Mouse (Mus musculus) cortical plate, adult 2 months (tissue): ENCODE results near the gene Lpin3. TPM values are rescaled to one million over a fixed set of nuclear protein-coding genes. Genes with fewer than 3 reads are reported as not detected.
A peak's percentile ranks its signal among the peaks of the same experiment; 100 is the strongest.

Experiments
- H3K27ac ChIP-seq: fragments of 200-500 bp; 2 replicates; pipeline ENCODE4 v1.5.1; 2012; ENCODE audit warnings: low read length, control low read depth, inconsistent platforms; ENCODE audit not compliant: insufficient read depth
- H3K4me1 ChIP-seq: fragments of 200-500 bp; 2 replicates; pipeline ENCODE4 v1.6.1; 2011; ENCODE audit warnings: low read length; ENCODE audit not compliant: control insufficient read depth, insufficient read depth
- H3K4me3 ChIP-seq: fragments of 200-500 bp; 2 replicates; pipeline ENCODE4 v1.5.1; 2011; ENCODE audit warnings: mild to moderate bottlenecking, low read length, control low read depth; ENCODE audit not compliant: insufficient read depth
- CTCF ChIP-seq: fragments of 200-500 bp; IDR thresholded peaks from 2 replicates; pipeline ENCODE4 v1.5.1; 2011; ENCODE audit warnings: mild to moderate bottlenecking, control low read depth, low read length; ENCODE audit not compliant: insufficient read depth; ENCODE audit errors: extremely low read depth
- POLR2A ChIP-seq: fragments of 200-500 bp; IDR thresholded peaks from 2 replicates; pipeline ENCODE4 v1.6.1; 2011; ENCODE audit warnings: mild to moderate bottlenecking, low read length, control low read depth; ENCODE audit not compliant: insufficient read depth; ENCODE audit errors: extremely low read depth
- polyA plus RNA-seq: library from polyadenylated mRNA; depleted of rRNA; stranded (reverse); fragments of >200 nt; gene quantifications from 2 replicates; pipeline ENCODE4 v1.2.3, GENCODE M21; 2012

Gene Lpin3
- polyA plus RNA-seq, 1 experiment = 1.3 TPM

- Histone ChIP-seq H3K4me1 (no peaks in the 10 kb centered on the region), H3K27ac (no peak overlapping the region), H3K4me3 (no peak overlapping the region)
- TF ChIP-seq CTCF = no peak
- no peak for TF ChIP-seq POLR2A
These were observed 38.4 kb downstream of the Lpin3 start for GRCm38 (mm10) chr2:160918930-160919215.

DNA sequence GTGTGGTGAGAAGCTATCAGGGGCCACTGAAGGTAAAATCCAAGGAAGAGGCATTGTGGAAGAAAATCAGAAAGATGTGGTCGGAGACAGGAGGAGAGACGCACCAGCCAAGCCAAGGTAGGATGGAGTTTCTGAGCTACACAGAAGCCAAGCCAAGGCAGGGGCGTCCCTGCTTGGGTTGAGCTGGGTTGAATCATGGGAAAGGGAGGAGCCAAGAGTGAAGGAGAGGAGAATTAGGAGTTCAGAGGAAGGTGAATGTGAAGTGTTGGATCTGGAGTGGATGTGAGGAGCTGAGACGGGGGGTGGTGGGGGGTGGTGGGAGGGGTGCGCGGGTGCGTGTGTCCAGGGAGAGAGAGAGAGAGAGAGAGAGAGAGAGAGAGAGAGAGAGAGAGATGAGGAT is 40.8 kb downstream of the Lpin3 start:
- Histone ChIP-seq H3K27ac (no peak overlapping the region), H3K4me1 (no peaks in the 10 kb centered on the region), H3K4me3 (no peak overlapping the region)
- TF ChIP-seq CTCF = no peak
- TF ChIP-seq POLR2A = no peak

- H3K4me1 ChIP-seq = no peaks in the 10 kb centered on the region
- no peak overlapping the region for H3K27ac ChIP-seq
- TF ChIP-seq CTCF = no peak
- TF ChIP-seq POLR2A = no peak
- no peak overlapping the region for H3K4me3 ChIP-seq
These were observed 44.7 kb downstream of the Lpin3 start for GRCm38 (mm10) chr2:160925203-160925602.

DNA sequence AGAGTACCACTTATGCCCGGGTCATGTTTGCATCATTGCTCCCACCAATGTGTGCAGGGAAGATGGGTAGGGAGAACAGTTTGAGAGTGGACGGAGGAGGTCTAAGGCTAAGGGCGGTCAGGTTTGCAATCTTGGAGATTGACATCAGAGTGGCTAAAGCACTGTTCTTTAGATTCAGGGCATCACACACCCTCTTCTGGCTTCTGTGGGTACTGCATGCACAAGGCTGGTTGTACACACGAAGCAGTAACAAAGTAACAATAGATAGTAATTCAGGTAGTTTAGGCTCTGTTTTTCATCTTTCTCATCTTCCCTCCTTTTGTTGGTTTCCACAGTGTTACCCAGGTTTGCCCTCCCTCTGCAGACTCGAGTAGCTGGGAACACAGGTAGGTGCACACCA is 50.9 kb downstream of the Lpin3 start:
- Histone ChIP-seq H3K4me1 (no peaks in the 10 kb centered on the region), H3K4me3 (no peak overlapping the region), H3K27ac (no peak overlapping the region)
- TF ChIP-seq POLR2A = no peak
- no peak for TF ChIP-seq CTCF

DNA sequence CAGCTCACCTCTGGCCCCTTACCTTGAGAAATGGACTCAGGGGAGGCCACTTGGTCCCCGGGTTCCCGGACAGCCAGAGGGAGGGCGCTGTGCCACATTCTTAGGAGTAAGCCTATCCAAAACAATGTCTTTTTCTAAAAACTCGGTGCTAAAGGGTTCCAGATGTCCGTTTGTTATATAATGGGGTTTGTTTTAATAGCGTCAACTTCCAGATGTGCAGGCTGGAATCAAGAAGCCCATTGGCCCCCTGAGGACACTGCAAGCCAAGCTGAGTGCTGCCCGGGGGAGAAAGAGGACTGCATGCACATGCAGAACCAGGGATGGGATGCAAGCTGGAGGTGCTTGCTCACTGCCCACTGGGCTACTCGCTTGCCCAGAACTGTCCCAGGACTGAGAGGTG is 51.9 kb downstream of the Lpin3 start:
- H3K27ac ChIP-seq = no peak overlapping the region
- no peak overlapping the region for H3K4me3 ChIP-seq
- TF ChIP-seq POLR2A = no peak
- no peak for TF ChIP-seq CTCF
- no peaks in the 10 kb centered on the region for H3K4me1 ChIP-seq

GRCm38 (mm10) chr2:160932981-160933380 is 52.5 kb downstream of the Lpin3 start:
- H3K27ac ChIP-seq = no peak overlapping the region
- TF ChIP-seq POLR2A (no peak), CTCF (no peak)
- no peak overlapping the region for H3K4me3 ChIP-seq
- no peaks in the 10 kb centered on the region for H3K4me1 ChIP-seq

DNA sequence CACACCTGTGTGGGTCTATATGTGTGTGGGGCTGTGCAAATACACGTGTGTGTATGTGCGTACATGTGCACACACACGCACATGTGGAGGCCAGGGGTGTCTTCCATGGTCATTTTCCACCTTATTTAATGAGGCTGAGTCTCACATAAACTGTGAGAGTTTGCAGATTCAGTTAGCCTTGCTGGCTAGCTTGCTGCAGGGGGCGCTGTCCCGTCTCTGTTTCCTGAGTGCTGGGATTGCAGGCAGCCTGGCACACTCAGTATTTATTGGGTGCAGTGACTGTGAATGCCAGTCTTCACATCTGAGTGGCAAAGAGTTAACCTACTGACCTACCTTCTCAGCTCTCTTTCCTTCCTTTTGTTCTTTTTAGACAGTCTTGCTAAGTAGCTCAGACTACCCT is 53.4 kb downstream of the Lpin3 start:
- H3K4me3 ChIP-seq = no peak overlapping the region
- no peaks in the 10 kb centered on the region for H3K4me1 ChIP-seq
- TF ChIP-seq CTCF (no peak), POLR2A (no peak)
- no peak overlapping the region for H3K27ac ChIP-seq

GRCm38 (mm10) chr2:160934451-160934850 is 54.0 kb downstream of the Lpin3 start:
- Histone ChIP-seq H3K4me3 (no peak overlapping the region), H3K4me1 (no peaks in the 10 kb centered on the region), H3K27ac (no peak overlapping the region)
- no peak for TF ChIP-seq CTCF

DNA sequence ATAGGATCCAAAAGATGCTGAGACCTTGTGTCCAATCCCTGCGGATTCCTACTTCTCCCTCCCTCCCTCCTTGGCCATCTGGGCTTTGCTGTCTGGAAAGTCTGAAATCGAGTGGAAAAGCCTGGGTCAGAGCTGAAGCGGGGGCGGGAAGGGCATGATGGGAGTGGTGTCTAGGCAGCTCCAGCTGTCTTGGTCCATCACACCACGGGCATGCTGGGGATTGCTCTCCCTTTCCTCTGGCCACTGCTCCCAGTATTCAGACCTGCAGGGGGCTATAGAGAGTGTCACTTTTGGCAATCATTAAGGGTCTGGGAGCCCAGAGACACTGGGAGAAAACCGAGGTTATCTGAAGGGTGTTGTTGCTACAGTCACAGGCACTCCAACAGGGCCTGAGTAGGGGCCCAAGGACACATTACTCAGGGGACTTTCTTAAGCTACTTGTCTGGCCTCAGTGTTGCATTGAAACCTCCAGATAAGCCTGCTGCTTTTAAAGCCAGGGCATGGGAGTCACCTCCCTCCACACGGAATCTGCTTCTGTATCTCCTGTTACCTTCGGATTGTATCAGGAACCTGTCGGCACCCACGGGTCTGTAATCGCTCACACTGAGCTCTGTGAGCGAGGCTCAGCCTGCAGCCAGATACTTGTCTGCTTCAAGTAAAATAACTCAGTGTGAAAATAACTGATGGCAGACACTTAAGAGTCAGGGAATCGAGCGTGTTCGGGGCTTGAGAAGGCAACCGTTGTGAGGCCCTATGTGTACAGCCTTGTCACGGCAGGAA is 60.6 kb downstream of the Lpin3 start:
- no peak overlapping the region for H3K4me3 ChIP-seq
- no peaks in the 10 kb centered on the region for H3K4me1 ChIP-seq
- no peak for TF ChIP-seq CTCF
- TF ChIP-seq POLR2A = no peak
- H3K27ac ChIP-seq = no peak overlapping the region

DNA sequence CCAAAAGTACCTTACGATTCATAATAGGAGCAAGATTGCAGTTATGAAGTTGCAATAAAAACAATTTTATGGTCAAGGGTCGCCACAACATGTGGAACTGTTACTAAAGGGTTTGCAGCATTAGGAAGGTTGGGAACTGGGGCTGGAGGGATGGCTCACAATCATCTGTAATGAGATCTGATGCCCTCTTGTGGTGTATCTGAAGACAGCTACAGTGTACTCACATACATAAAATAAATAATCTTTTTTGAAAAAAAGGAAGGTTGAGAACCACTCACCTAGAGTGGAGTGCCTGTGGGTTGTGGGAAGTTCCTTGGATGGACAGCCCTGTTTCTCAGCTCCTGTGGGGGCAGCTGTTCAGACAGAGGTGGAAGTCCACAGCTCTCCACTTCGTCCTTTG is 62.0 kb downstream of the Lpin3 start:
- TF ChIP-seq CTCF (peak; percentile 40; the same call in 1 of the 2 replicates), POLR2A (no peak)
- no peak overlapping the region for H3K27ac ChIP-seq
- H3K4me1 ChIP-seq = no peaks in the 10 kb centered on the region
- H3K4me3 ChIP-seq = no peak overlapping the region
